Mouse (Mus musculus): ENCODE measurements at regions not wholly inside any gene's neighbourhood (a gene's known extent, or its start where the extent isn't known, plus 50 kb on each side); places are given as distances from the start of the nearest gene placed in this dataset.

GRCm38 (mm10) chr1:185151130-185151799 is 52.7 kb upstream of the Rab3gap2 start:
- peak; percentile 36 for DNase-seq (ENCODE audit: inconsistent ontology term)

GRCm38 (mm10) chr1:185150431-185151129 is 53.3 kb upstream of the Rab3gap2 start:
- peak; percentile 1 for DNase-seq (ENCODE audit: inconsistent ontology term)

- no peak for DNase-seq (ENCODE audit: inconsistent ontology term)
Measured at GRCm38 (mm10) chr1:185144791-185145190, 59.1 kb upstream of the Rab3gap2 start.

- DNase-seq (ENCODE audit: inconsistent ontology term), result no peak
Measured at GRCm38 (mm10) chr1:185144006-185144405, 59.9 kb upstream of the Rab3gap2 start.

- DNase-seq (ENCODE audit: inconsistent ontology term), result no peak
Measured at GRCm38 (mm10) chr1:185140317-185140716, 63.6 kb upstream of the Rab3gap2 start.

- DNase-seq (ENCODE audit: inconsistent ontology term), result no peak
Measured at GRCm38 (mm10) chr1:185128209-185128608, 75.7 kb upstream of the Rab3gap2 start.

- no peak for DNase-seq (ENCODE audit: inconsistent ontology term)
Measured at GRCm38 (mm10) chr1:185125737-185126286, 78.1 kb upstream of the Rab3gap2 start.

GRCm38 (mm10) chr1:185121552-185121951 is 82.4 kb upstream of the Rab3gap2 start:
- DNase-seq (ENCODE audit: inconsistent ontology term), result no peak

GRCm38 (mm10) chr1:185120416-185120815 is 83.5 kb upstream of the Rab3gap2 start:
- no peak for DNase-seq (ENCODE audit: inconsistent ontology term)

GRCm38 (mm10) chr1:185117711-185118110 is 86.2 kb upstream of the Rab3gap2 start:
- no peak for DNase-seq (ENCODE audit: inconsistent ontology term)

- DNase-seq (ENCODE audit: inconsistent ontology term), result no peak
Measured at GRCm38 (mm10) chr1:185113687-185114086, 90.2 kb upstream of the Rab3gap2 start.

GRCm38 (mm10) chr1:185112017-185112399 is 91.9 kb upstream of the Rab3gap2 start:
- DNase-seq (ENCODE audit: inconsistent ontology term), result no peak

- DNase-seq (ENCODE audit: inconsistent ontology term), result peak; percentile 80
Measured at GRCm38 (mm10) chr1:185111347-185112016, 92.4 kb upstream of the Rab3gap2 start.

- DNase-seq (ENCODE audit: inconsistent ontology term), result no peak
Measured at GRCm38 (mm10) chr1:185104945-185105884, 98.7 kb upstream of the Rab3gap2 start.

- no peak for DNase-seq (ENCODE audit: inconsistent ontology term)
Measured at GRCm38 (mm10) chr1:185103803-185104202, 100.1 kb upstream of the Rab3gap2 start.

GRCm38 (mm10) chr1:185098975-185099958 is 99.9 kb upstream of the Mark1 start:
- DNase-seq (ENCODE audit: inconsistent ontology term), result no peak

GRCm38 (mm10) chr1:185098195-185098974 is 99.0 kb upstream of the Mark1 start:
- DNase-seq (ENCODE audit: inconsistent ontology term), result no peak

- DNase-seq (ENCODE audit: inconsistent ontology term), result no peak
Measured at GRCm38 (mm10) chr1:185096741-185097140, 97.4 kb upstream of the Mark1 start.

GRCm38 (mm10) chr1:185092757-185093156 is 93.4 kb upstream of the Mark1 start:
- no peak for DNase-seq (ENCODE audit: inconsistent ontology term)
